Mouse (Mus musculus) kidney, postnatal 0 days (tissue): ENCODE results near the gene Ccdc160. TPM values are rescaled to one million over a fixed set of nuclear protein-coding genes. Genes with fewer than 3 reads are reported as not detected.

ENCODE experiments used
- ATAC-seq: fragments of 200-750 bp; cut with Nextera tagmentation; replicated peaks from 2 replicates; pipeline ENCODE4 v1.8.0; 2017; ENCODE audit warnings: low read depth, moderate number of reproducible peaks, moderate TSS enrichment, moderate library complexity; ENCODE audit not compliant: low FRiP score
- DNase-seq: peaks from one replicate; pipeline ENCODE4 v3.0.0-alpha.2; 2016; ENCODE audit warnings: low spot score
- H3K27ac ChIP-seq: fragments of 300-500 bp; sonication (generic); 2 replicates; pipeline ENCODE4 v1.5.1; 2014; ENCODE audit warnings: mild to moderate bottlenecking
- H3K27me3 ChIP-seq: fragments of 300-500 bp; sonication (generic); 2 replicates; pipeline ENCODE4 v1.6.1; 2014; ENCODE audit warnings: low read length, mixed read lengths; ENCODE audit not compliant: insufficient read depth
- H3K36me3 ChIP-seq: fragments of 300-500 bp; sonication (generic); 2 replicates; pipeline ENCODE4 v1.6.1; 2014; ENCODE audit warnings: low read length, mixed read lengths; ENCODE audit not compliant: insufficient read depth
- H3K4me1 ChIP-seq: fragments of 300-500 bp; sonication (generic); replicated peaks from 2 replicates; pipeline ENCODE4 v1.6.1; 2014; ENCODE audit warnings: antibody characterized with exemption, low read length, mixed read lengths; ENCODE audit not compliant: insufficient read depth
- H3K4me2 ChIP-seq: fragments of 300-500 bp; sonication (generic); 2 replicates; pipeline ENCODE4 v1.6.1; 2014; ENCODE audit warnings: mild to moderate bottlenecking, low read length, moderate library complexity, mixed read lengths
- H3K4me3 ChIP-seq: fragments of 300-500 bp; sonication (generic); replicated peaks from 2 replicates; pipeline ENCODE4 v1.5.1; 2014; ENCODE audit warnings: low read depth, low read length
- H3K9ac ChIP-seq: fragments of 300-500 bp; sonication (generic); 2 replicates; pipeline ENCODE4 v1.6.1; 2014; ENCODE audit warnings: low read depth, low read length
- H3K9me3 ChIP-seq: fragments of 300-500 bp; sonication (generic); replicated peaks from 2 replicates; pipeline ENCODE4 v1.6.1; 2016; ENCODE audit warnings: low read length, inconsistent platforms, mixed read lengths
- CTCF ChIP-seq: IDR thresholded peaks from 2 replicates; pipeline ENCODE4 v1.5.1; 2016; ENCODE audit warnings: antibody characterized with exemption, low read depth, mild to moderate bottlenecking, moderate library complexity
- WGBS: fragments of 180-500 bp; shearing (Covaris S2); extraction: QIAGEN DNeasy Blood & Tissue Kit; methylation state at CpG from one replicate; pipeline ENCODE4 v1.1.7; 2014; 5-methylcytosine and 5-hydroxymethylcytosine counted together
- polyA plus RNA-seq: library from polyadenylated mRNA; unstranded; fragments of >200 nt; fragmentation: Nextera tagmentation; extraction: Ambion mirVana; gene quantifications from 2 replicates; pipeline ENCODE4 v1.2.1, GENCODE M21; 2015

Ccdc160 gene
- polyA plus RNA-seq, 1 experiment from 2014 or later, result 11.4 TPM

- H3K9ac ChIP-seq, result no peak overlapping the region
- H3K4me1 ChIP-seq, result no peaks in the 10 kb centered on the region
- H3K9me3 ChIP-seq, result no peaks in the 10 kb centered on the region
- no peak for ATAC-seq
- DNase-seq, result no peak
- WGBS, result 33% methylated on average over 6 of the region's 6 CpGs
- H3K36me3 ChIP-seq, result no peaks in the 10 kb centered on the region
- TF ChIP-seq CTCF, result no peak
- no peak overlapping the region for H3K27ac ChIP-seq
- H3K27me3 ChIP-seq, result no peaks in the 10 kb centered on the region
- no peak overlapping the region for H3K4me2 ChIP-seq
- H3K4me3 ChIP-seq, result no peak overlapping the region
Measured at GRCm38 (mm10) chrX:52753491-52754085, 37.4 kb upstream of the Ccdc160 start.

GRCm38 (mm10) chrX:52757164-52757563 is 33.8 kb upstream of the Ccdc160 start:
- ATAC-seq, result no peak
- TF ChIP-seq CTCF, result no peak
- no peaks in the 10 kb centered on the region for H3K4me1 ChIP-seq
- no peak overlapping the region for H3K9ac ChIP-seq
- no peak overlapping the region for H3K27ac ChIP-seq
- H3K4me3 ChIP-seq, result no peak overlapping the region
- H3K36me3 ChIP-seq, result no peaks in the 10 kb centered on the region
- no peak overlapping the region for H3K4me2 ChIP-seq
- no peaks in the 10 kb centered on the region for H3K27me3 ChIP-seq
- no peak for DNase-seq
- WGBS, result 85% methylated on average over 3 of the region's 3 CpGs
- no peaks in the 10 kb centered on the region for H3K9me3 ChIP-seq

- 79% methylated on average over 2 of the region's 2 CpGs for WGBS
- no peak for DNase-seq
Measured at GRCm38 (mm10) chrX:52759232-52759631, 31.8 kb upstream of the Ccdc160 start.

GRCm38 (mm10) chrX:52760191-52760945 is 30.6 kb upstream of the Ccdc160 start:
- Histone ChIP-seq H3K36me3 (no peaks in the 10 kb centered on the region), H3K4me1 (no peaks in the 10 kb centered on the region), H3K4me2 (no peak overlapping the region), H3K9me3 (no peaks in the 10 kb centered on the region), H3K9ac (no peak overlapping the region), H3K4me3 (no peak overlapping the region), H3K27me3 (no peaks in the 10 kb centered on the region), H3K27ac (no peak overlapping the region)
- TF ChIP-seq CTCF, result no peak
- WGBS, result 61% methylated on average over 4 of the region's 4 CpGs
- no peak for DNase-seq
- no peak for ATAC-seq

More at GRCm38 (mm10) chrX:52759232-52759631, 31.8 kb upstream of the Ccdc160 start:
- no peaks in the 10 kb centered on the region for H3K9me3 ChIP-seq
- H3K36me3 ChIP-seq, result no peaks in the 10 kb centered on the region
- no peak for ATAC-seq
- no peak overlapping the region for H3K4me2 ChIP-seq
- H3K27me3 ChIP-seq, result no peaks in the 10 kb centered on the region
- H3K9ac ChIP-seq, result no peak overlapping the region
- no peak overlapping the region for H3K4me3 ChIP-seq
- H3K4me1 ChIP-seq, result no peaks in the 10 kb centered on the region
- TF ChIP-seq CTCF, result no peak
- no peak overlapping the region for H3K27ac ChIP-seq

- DNase-seq, result no peak
- no peak for ATAC-seq
Measured at GRCm38 (mm10) chrX:52762221-52762620, 28.8 kb upstream of the Ccdc160 start.

GRCm38 (mm10) chrX:52775973-52776372 is 15.0 kb upstream of the Ccdc160 start:
- 47% methylated on average over 3 of the region's 3 CpGs for WGBS
- TF ChIP-seq CTCF, result peak; percentile 75
- Histone ChIP-seq H3K36me3 (no peaks in the 10 kb centered on the region), H3K27ac (no peak overlapping the region), H3K4me3 (no peak overlapping the region), H3K4me2 (no peak overlapping the region), H3K4me1 (no peaks in the 10 kb centered on the region), H3K9ac (no peak overlapping the region), H3K27me3 (no peaks in the 10 kb centered on the region), H3K9me3 (no peaks in the 10 kb centered on the region)
- no peak for ATAC-seq
- peak; percentile 13 for DNase-seq

More at GRCm38 (mm10) chrX:52762221-52762620, 28.8 kb upstream of the Ccdc160 start:
- Histone ChIP-seq H3K9ac (no peak overlapping the region), H3K27me3 (no peaks in the 10 kb centered on the region), H3K36me3 (no peaks in the 10 kb centered on the region), H3K27ac (no peak overlapping the region), H3K4me1 (no peaks in the 10 kb centered on the region), H3K9me3 (no peaks in the 10 kb centered on the region), H3K4me3 (no peak overlapping the region), H3K4me2 (no peak overlapping the region)
- WGBS, result 68% methylated on average over 4 of the region's 4 CpGs
- TF ChIP-seq CTCF, result no peak
